Mouse (Mus musculus): ENCODE results near the gene Pcp4.
"Not testable (repeated sequence)": the region's sequence is repeated elsewhere in the genome, so short reads cannot be mapped to it uniquely, and the experiment has no call there.

The Pcp4 gene

GRCm38 (mm10) chr16:96467445-96467844 lies at the start of gene Pcp4:
Gene Pcp4 (plus strand): TSS chr16:96467606.
- DNase-seq (ENCODE audit: low spot score in 2 of 2): peak in 1 of 2 experiments; percentile 56

- DNase-seq (ENCODE audit: low spot score in 2 of 2): no peak
Measured at GRCm38 (mm10) chr16:96425044-96425443, 42.4 kb upstream of the Pcp4 start.

- DNase-seq (ENCODE audit: low spot score in 2 of 2): no peak
Measured at GRCm38 (mm10) chr16:96426671-96427070, 40.7 kb upstream of the Pcp4 start.

- DNase-seq (ENCODE audit: low spot score in 2 of 2): no peak
Measured at GRCm38 (mm10) chr16:96429046-96429445, 38.4 kb upstream of the Pcp4 start.

GRCm38 (mm10) chr16:96433266-96433665 lies 34.1 kb upstream of the Pcp4 start:
- no peak for DNase-seq (ENCODE audit: low spot score in 2 of 2)

- DNase-seq (ENCODE audit: low spot score in 2 of 2): no peak
Measured at GRCm38 (mm10) chr16:96434024-96434785, 33.2 kb upstream of the Pcp4 start.

GRCm38 (mm10) chr16:96438946-96439345 lies 28.5 kb upstream of the Pcp4 start:
- DNase-seq (ENCODE audit: low spot score in 2 of 2): no peak

- DNase-seq (ENCODE audit: low spot score in 2 of 2): no peak
Measured at GRCm38 (mm10) chr16:96439682-96440081, 27.7 kb upstream of the Pcp4 start.

GRCm38 (mm10) chr16:96440871-96441270 lies 26.5 kb upstream of the Pcp4 start:
- DNase-seq (ENCODE audit: low spot score in 2 of 2): no peak

GRCm38 (mm10) chr16:96441826-96442225 lies 25.6 kb upstream of the Pcp4 start:
- no peak for DNase-seq (ENCODE audit: low spot score in 2 of 2)

- DNase-seq (ENCODE audit: low spot score in 2 of 2): no peak
Measured at GRCm38 (mm10) chr16:96443468-96443867, 23.9 kb upstream of the Pcp4 start, which contains the start of gene Itgb2l. Gene Itgb2l (minus strand): TSS chr16:96443619.

GRCm38 (mm10) chr16:96450871-96451270 lies 16.5 kb upstream of the Pcp4 start:
- not testable (repeated sequence) for DNase-seq (ENCODE audit: low spot score in 2 of 2)

GRCm38 (mm10) chr16:96454086-96454485 lies 13.3 kb upstream of the Pcp4 start:
- no peak for DNase-seq (ENCODE audit: low spot score in 2 of 2)

- no peak for DNase-seq (ENCODE audit: low spot score in 2 of 2)
Measured at GRCm38 (mm10) chr16:96457612-96458011, 9.8 kb upstream of the Pcp4 start.

GRCm38 (mm10) chr16:96459356-96459755 lies 8.1 kb upstream of the Pcp4 start:
- DNase-seq (ENCODE audit: low spot score in 2 of 2): no peak

- DNase-seq (ENCODE audit: low spot score in 2 of 2): no peak
Measured at GRCm38 (mm10) chr16:96460788-96461187, 6.6 kb upstream of the Pcp4 start.

GRCm38 (mm10) chr16:96468011-96468410 lies 605 bp downstream of the Pcp4 start:
- no peak for DNase-seq (ENCODE audit: low spot score in 2 of 2)

- no peak for DNase-seq (ENCODE audit: low spot score in 2 of 2)
Measured at GRCm38 (mm10) chr16:96468698-96469097, 1.3 kb downstream of the Pcp4 start.

- peak in 1 of 2 experiments; percentile 24 for DNase-seq (ENCODE audit: low spot score in 2 of 2)
Measured at GRCm38 (mm10) chr16:96469640-96470039, 2.2 kb downstream of the Pcp4 start.

- DNase-seq (ENCODE audit: low spot score in 2 of 2): no peak
Measured at GRCm38 (mm10) chr16:96472361-96472760, 5.0 kb downstream of the Pcp4 start.

- DNase-seq (ENCODE audit: low spot score in 2 of 2): no peak
Measured at GRCm38 (mm10) chr16:96472816-96473215, 5.4 kb downstream of the Pcp4 start.

- DNase-seq (ENCODE audit: low spot score in 2 of 2): no peak
Measured at GRCm38 (mm10) chr16:96474185-96474584, 6.8 kb downstream of the Pcp4 start.

- DNase-seq (ENCODE audit: low spot score in 2 of 2): no peak
Measured at GRCm38 (mm10) chr16:96481791-96482190, 14.4 kb downstream of the Pcp4 start.
